In the genomic region with DNA sequence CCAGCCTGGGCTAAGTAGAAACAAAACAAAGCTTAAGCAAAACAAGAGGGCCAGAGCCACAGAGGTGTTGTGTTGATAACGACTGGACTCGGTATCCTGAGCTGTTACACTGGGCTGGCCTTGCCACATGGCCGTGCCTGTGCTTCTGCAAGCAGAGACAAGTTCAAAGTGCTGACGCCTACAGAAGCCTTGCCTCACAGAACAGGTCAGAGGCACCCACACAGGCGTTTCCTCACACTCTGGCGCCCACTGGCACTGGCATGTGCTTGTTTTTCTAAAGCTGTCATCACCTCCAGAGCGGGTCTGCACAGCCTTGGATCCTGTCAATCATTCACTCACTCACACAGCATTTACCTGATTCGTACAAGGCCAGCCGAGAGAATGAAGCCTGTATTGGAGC, we compare ENCODE assay signal across 9 mouse cellular contexts. TPM values are rescaled to one million over a fixed set of nuclear protein-coding genes. Genes with fewer than 3 reads are reported as not detected.
DNase-seq lines count a peak whose midpoint lies in the region; ATAC-seq and TF ChIP-seq lines count a peak whose summit lies in the region.
"Had no signal": no experiment of that assay in that cellular context is flagged by ENCODE, and none has a peak within 500 bp of the region (broad histone marks: within the 10 kb centered on the region; RNA-seq: fewer than 3 reads in every experiment).

No protein-coding gene starts in this region.

- no peaks in the 10 kb centered on the region for H3K36me3 ChIP-seq in liver, adult 2 months (ENCODE audit: control insufficient read depth, insufficient read depth, low read length)
- H3K36me3 ChIP-seq in forebrain, embryonic 10.5 days (replicated peaks), result no peaks in the 10 kb centered on the region
- H3K36me3 ChIP-seq in hindbrain, embryonic 13.5 days, result no peaks in the 10 kb centered on the region
- H3K36me3 ChIP-seq: hindbrain, embryonic 12.5 days had no signal

- H3K9me3 ChIP-seq in forebrain, embryonic 10.5 days, result no peaks in the 10 kb centered on the region
- no peaks in the 10 kb centered on the region for H3K9me3 ChIP-seq in hindbrain, embryonic 13.5 days
- H3K9me3 ChIP-seq: hindbrain, embryonic 12.5 days had no signal

- no peak for TF ChIP-seq CTCF in liver, adult 2 months (IDR thresholded peaks at IDR 0.05; ENCODE audit: low read depth, low read length)

- no peak overlapping the region for H3K4me2 ChIP-seq in hindbrain, embryonic 13.5 days
- H3K4me2 ChIP-seq: hindbrain, embryonic 12.5 days had no signal

- H3K79me2 ChIP-seq in liver, adult 2 months (ENCODE audit: control insufficient read depth, insufficient read depth, low read length), result peaks cover 2% of the 10 kb centered on the region; the same call in 1 of the 2 replicates

- H3K4me3 ChIP-seq in liver, adult 2 months (ENCODE audit: insufficient read depth, low read depth, low read length), result no peak overlapping the region
- H3K4me3 ChIP-seq in forebrain, embryonic 10.5 days, result no peak overlapping the region
- H3K4me3 ChIP-seq in hindbrain, embryonic 13.5 days, result no peak overlapping the region
- H3K4me3 ChIP-seq: hindbrain, embryonic 12.5 days had no signal

- peak overlapping the region; percentile 19 for H3K9ac ChIP-seq in liver, adult 2 months (ENCODE audit: low read depth, low read length)
- no peak overlapping the region for H3K9ac ChIP-seq in hindbrain, embryonic 13.5 days
- H3K9ac ChIP-seq: hindbrain, embryonic 12.5 days had no signal

- no peak; the same call in 1 of the 2 replicates for TF ChIP-seq POLR2A in liver, adult 2 months (IDR thresholded peaks at IDR 0.05; ENCODE audit: extremely low read depth, insufficient read depth, low read length)

- ATAC-seq in hindbrain, embryonic 13.5 days (ENCODE audit: low FRiP score), result no peak

- DNase-seq in heart, adult 11 months, result peak; percentile 89
- no peak for DNase-seq in heart, postnatal 36 days
- DNase-seq in 3T3-L1 (ENCODE audit: low read depth, low spot score), result peak; percentile 8
- DNase-seq in kidney, adult 18-20 months, result peak; percentile 76
- peak; percentile 100 for DNase-seq in liver, adult 2 months (ENCODE audit: extremely low read depth, low read depth, low spot score)
- DNase-seq in forebrain, embryonic 10.5 days (ENCODE audit: extremely low spot score, low spot score), result no peak
- DNase-seq in cerebellum, postnatal 4 days (ENCODE audit: low spot score in 2 of 2), result no peak

- peaks cover 10% of the 10 kb centered on the region for H3K4me1 ChIP-seq in liver, adult 2 months (ENCODE audit: control insufficient read depth, insufficient read depth, low read length)
- H3K4me1 ChIP-seq in forebrain, embryonic 10.5 days, result peaks cover 5% of the 10 kb centered on the region
- H3K4me1 ChIP-seq in hindbrain, embryonic 13.5 days (replicated peaks), result peaks cover 3% of the 10 kb centered on the region
- H3K4me1 ChIP-seq: hindbrain, embryonic 12.5 days had no signal

- peak overlapping the region; percentile 97 for H3K27ac ChIP-seq in liver, adult 2 months (replicated peaks; ENCODE audit: insufficient read depth, low read depth, low read length)
- no peak overlapping the region for H3K27ac ChIP-seq in forebrain, embryonic 10.5 days
- H3K27ac ChIP-seq in hindbrain, embryonic 13.5 days, result no peak overlapping the region
- H3K27ac ChIP-seq: hindbrain, embryonic 12.5 days had no signal

- H3K27me3 ChIP-seq in liver, adult 2 months (ENCODE audit: control insufficient read depth, insufficient read depth, low read length), result no peaks in the 10 kb centered on the region
- H3K27me3 ChIP-seq in forebrain, embryonic 10.5 days (ENCODE audit: poor library complexity, severe bottlenecking), result peaks cover 5% of the 10 kb centered on the region
- H3K27me3 ChIP-seq in hindbrain, embryonic 13.5 days, result peaks cover 5% of the 10 kb centered on the region; the same call in 1 of the 2 replicates
- H3K27me3 ChIP-seq: hindbrain, embryonic 12.5 days had no signal

- intact Hi-C loops in heart, postnatal 36 days (cut with DNase I), result no loop called here

- WGBS in liver, adult 2 months, result 18% methylated on average over 9 of the region's 9 CpGs
- WGBS in forebrain, embryonic 10.5 days, result 80% methylated on average over 9 of the region's 9 CpGs
- WGBS in hindbrain, embryonic 13.5 days, result 72% methylated on average over 9 of the region's 9 CpGs

RNA-seq across cellular contexts. Expression of a gene that starts 4.6 kb away (rescaled TPM):
- under 1 TPM in 1 of 2 experiments, not detected in 1; 0.19 TPM for total RNA-seq in heart, postnatal 36 days (2021)
- total RNA-seq in liver, adult 2 months (2014; rRNA removed), result 164 and 180 TPM in 2 replicates
- polyA plus RNA-seq in liver, adult 2 months (2012; rRNA removed), result 453 and 487 TPM in 2 replicates
- polyA plus RNA-seq in forebrain, embryonic 10.5 days (2016; fragmentation: Nextera tagmentation; extraction: Ambion mirVana), result not detected in 2 replicates
- polyA plus RNA-seq in hindbrain, embryonic 13.5 days (2015; fragmentation: Nextera tagmentation; extraction: Ambion mirVana), result not detected in 2 replicates
- polyA plus RNA-seq: hindbrain, embryonic 12.5 days had no signal

RNA-seq across cellular contexts. Expression of a gene that starts 18.6 kb away (rescaled TPM):
- 10 to 100 TPM; 30.7 to 31.0 TPM for total RNA-seq in heart, postnatal 36 days (2021)
- 59.2 and 64.0 TPM in 2 replicates for total RNA-seq in liver, adult 2 months (2014; rRNA removed)
- polyA plus RNA-seq in liver, adult 2 months (2012; rRNA removed), result 51.2 and 55.7 TPM in 2 replicates
- polyA plus RNA-seq in forebrain, embryonic 10.5 days (2016; fragmentation: Nextera tagmentation; extraction: Ambion mirVana), result 27.3 and 27.4 TPM in 2 replicates
- 14.9 and 16.0 TPM in 2 replicates for polyA plus RNA-seq in hindbrain, embryonic 13.5 days (2015; fragmentation: Nextera tagmentation; extraction: Ambion mirVana)

RNA-seq across cellular contexts. Expression of a gene that starts 48.9 kb away (rescaled TPM):
- total RNA-seq in heart, postnatal 36 days (2021), result 10 to 100 TPM; 20.3 to 20.5 TPM
- total RNA-seq in liver, adult 2 months (2014; rRNA removed), result 3.8 and 5.4 TPM in 2 replicates
- polyA plus RNA-seq in liver, adult 2 months (2012; rRNA removed), result 5.5 and 5.6 TPM in 2 replicates
- polyA plus RNA-seq in forebrain, embryonic 10.5 days (2016; fragmentation: Nextera tagmentation; extraction: Ambion mirVana), result 4.8 TPM in 2 replicates
- 6.5 and 6.6 TPM in 2 replicates for polyA plus RNA-seq in hindbrain, embryonic 13.5 days (2015; fragmentation: Nextera tagmentation; extraction: Ambion mirVana)

RNA-seq across cellular contexts. Expression of a gene that starts 51.6 kb away (rescaled TPM):
- 1 to 10 TPM; 9.1 to 9.6 TPM for total RNA-seq in heart, postnatal 36 days (2021)
- total RNA-seq in liver, adult 2 months (2014; rRNA removed), result 8.4 and 10.5 TPM in 2 replicates
- 10.9 and 13.3 TPM in 2 replicates for polyA plus RNA-seq in liver, adult 2 months (2012; rRNA removed)
- 23.4 and 24.8 TPM in 2 replicates for polyA plus RNA-seq in forebrain, embryonic 10.5 days (2016; fragmentation: Nextera tagmentation; extraction: Ambion mirVana)
- 20.2 and 21.6 TPM in 2 replicates for polyA plus RNA-seq in hindbrain, embryonic 13.5 days (2015; fragmentation: Nextera tagmentation; extraction: Ambion mirVana)

RNA-seq across cellular contexts. Expression of a gene that starts 56.5 kb away (rescaled TPM):
- under 1 TPM in 1 of 2 experiments, not detected in 1; 1.00 TPM for total RNA-seq in heart, postnatal 36 days (2021)
- 16.3 and 30.3 TPM in 2 replicates for total RNA-seq in liver, adult 2 months (2014; rRNA removed)
- 52.0 and 70.9 TPM in 2 replicates for polyA plus RNA-seq in liver, adult 2 months (2012; rRNA removed)
- 2.5 and 3.8 TPM in 2 replicates for polyA plus RNA-seq in forebrain, embryonic 10.5 days (2016; fragmentation: Nextera tagmentation; extraction: Ambion mirVana)
- polyA plus RNA-seq in hindbrain, embryonic 13.5 days (2015; fragmentation: Nextera tagmentation; extraction: Ambion mirVana), result 0.44 and 2.8 TPM in 2 replicates

Comparison
In these comparisons a context has a peak if more than half of its experiments do, and no peak if none do; other contexts are left out.
1. DNase-seq: peak in heart, adult 11 months (single experiment), 3T3-L1 (single experiment), kidney, adult 18-20 months (single experiment) and liver, adult 2 months (single experiment); none in heart, postnatal 36 days (0 of 2), forebrain, embryonic 10.5 days (single experiment) and cerebellum, postnatal 4 days (0 of 2).
2. RNA of a gene that starts 4.6 kb away (polyA plus RNA-seq): 453 to 487 TPM in liver, adult 2 months; not detected in forebrain, embryonic 10.5 days and not detected in hindbrain, embryonic 13.5 days; every median in the first group is over 100 times any median in the second.